Comparison of ENCODE assay signal across 19 mouse cellular contexts in genomic region chr1:150994612-150995011, GRCm38 (mm10). TPM values are rescaled to one million over a fixed set of nuclear protein-coding genes. Genes with fewer than 3 reads are reported as not detected.
DNase-seq lines count a peak whose midpoint lies in the region; ATAC-seq lines count a peak whose summit lies in the region.
"Had no signal": no experiment of that assay in that cellular context is flagged by ENCODE, and none has a peak within 500 bp of the region (broad histone marks: within the 10 kb centered on the region; RNA-seq: fewer than 3 reads in every experiment).

No protein-coding gene starts in this region.

- peaks cover 23% of the 10 kb centered on the region for H3K4me1 ChIP-seq in kidney, embryonic 14.5 days (ENCODE audit: control insufficient read depth, insufficient read depth, low read length)
- H3K4me1 ChIP-seq in limb, embryonic 11.5 days (ENCODE audit: control insufficient read depth, insufficient read depth, low read length) = peaks cover 11% of the 10 kb centered on the region; the same call in 1 of the 2 replicates
- H3K4me1 ChIP-seq in limb, embryonic 10.5 days = peaks cover 45% of the 10 kb centered on the region

- H3K9me3 ChIP-seq in kidney, embryonic 14.5 days (ENCODE audit: control insufficient read depth, low read length) = peaks cover 4% of the 10 kb centered on the region; the same call in 1 of the 2 replicates
- no peaks in the 10 kb centered on the region for H3K9me3 ChIP-seq in limb, embryonic 11.5 days (ENCODE audit: control insufficient read depth, low read length)
- H3K9me3 ChIP-seq in limb, embryonic 10.5 days (replicated peaks) = no peaks in the 10 kb centered on the region
- H3K9me3 ChIP-seq: hindbrain, embryonic 12.5 days had no signal

- H3K9ac ChIP-seq in kidney, embryonic 14.5 days (ENCODE audit: low read depth, low read length) = no peak overlapping the region
- H3K9ac ChIP-seq in limb, embryonic 11.5 days (ENCODE audit: low read length) = no peak overlapping the region
- H3K9ac ChIP-seq: forebrain, embryonic 13.5 days; forebrain, postnatal 0 days; hindbrain, embryonic 12.5 days had no signal

- 17% methylated on average over 2 of the region's 2 CpGs for WGBS in kidney, embryonic 14.5 days
- 6% methylated on average over 2 of the region's 2 CpGs for WGBS in limb, embryonic 11.5 days
- 20% methylated on average over 2 of the region's 2 CpGs for WGBS in limb, embryonic 10.5 days

- ATAC-seq in kidney, embryonic 14.5 days (ENCODE audit: low FRiP score, low TSS enrichment) = peak; percentile 61
- ATAC-seq in limb, embryonic 11.5 days (ENCODE audit: insufficient number of reproducible peaks, low FRiP score, low TSS enrichment, low read depth) = peak; percentile 52; the same call in 1 of the 2 replicates
- ATAC-seq: forebrain, embryonic 13.5 days; forebrain, postnatal 0 days; hindbrain, embryonic 16.5 days had no signal

- DNase-seq in kidney, postnatal 4 days = no peak
- peak; percentile 53 for DNase-seq in limb, embryonic 11.5 days (ENCODE audit: low spot score)
- no peak for DNase-seq in limb, embryonic 10.5 days (ENCODE audit: low spot score)
- peak; percentile 73 for DNase-seq in mesoderm, embryonic 11.5 days (ENCODE audit: low read depth, low spot score)
- DNase-seq in urinary bladder, adult 2 months (ENCODE audit: low spot score) = no peak
- DNase-seq: adrenal gland, adult 8-10 months; adrenal gland, postnatal 36 days; cerebellum, adult 2 months; cerebellum, postnatal 10 days; forebrain, postnatal 0 days; gastrocnemius, adult 2 months; gastrocnemius, postnatal 25 days; heart, postnatal 10 days; heart, postnatal 4 days had no signal

- H3K4me3 ChIP-seq in kidney, embryonic 14.5 days (ENCODE audit: low read length) = no peak overlapping the region
- no peak overlapping the region for H3K4me3 ChIP-seq in limb, embryonic 11.5 days (ENCODE audit: low read depth, low read length)
- H3K4me3 ChIP-seq in limb, embryonic 10.5 days = no peak overlapping the region
- H3K4me3 ChIP-seq: forebrain, embryonic 13.5 days; gastrocnemius, adult 2 months; hindbrain, embryonic 12.5 days had no signal

- peak overlapping the region; percentile 5; the same call in 1 of the 2 replicates for H3K27ac ChIP-seq in kidney, embryonic 14.5 days (ENCODE audit: low read depth, low read length)
- H3K27ac ChIP-seq in limb, embryonic 11.5 days (replicated peaks; ENCODE audit: low read depth, low read length) = no peak overlapping the region
- H3K27ac ChIP-seq in limb, embryonic 10.5 days = no peak overlapping the region
- H3K27ac ChIP-seq: forebrain, embryonic 13.5 days; gastrocnemius, adult 2 months; hindbrain, embryonic 12.5 days had no signal

- no peak overlapping the region for H3K4me2 ChIP-seq in kidney, embryonic 14.5 days (replicated peaks; ENCODE audit: low read depth, low read length)
- H3K4me2 ChIP-seq in limb, embryonic 11.5 days (ENCODE audit: low read depth, severe bottlenecking) = no peak overlapping the region
- H3K4me2 ChIP-seq: forebrain, embryonic 13.5 days; hindbrain, embryonic 12.5 days had no signal

- H3K36me3 ChIP-seq in kidney, embryonic 14.5 days (ENCODE audit: control insufficient read depth, insufficient read depth, low read length) = no peaks in the 10 kb centered on the region
- no peaks in the 10 kb centered on the region for H3K36me3 ChIP-seq in limb, embryonic 11.5 days (ENCODE audit: control insufficient read depth, insufficient read depth, low read length)
- H3K36me3 ChIP-seq in limb, embryonic 10.5 days = 0 out of 2 replicates have a peak, but pooled peaks cover 2% of the 10 kb centered on the region
- H3K36me3 ChIP-seq: embryonic facial prominence, embryonic 10.5 days; hindbrain, embryonic 12.5 days had no signal

- H3K27me3 ChIP-seq in kidney, embryonic 14.5 days (ENCODE audit: control insufficient read depth, insufficient read depth, low read length) = no peaks in the 10 kb centered on the region
- H3K27me3 ChIP-seq in limb, embryonic 11.5 days (ENCODE audit: control insufficient read depth, insufficient read depth, low read length) = no peaks in the 10 kb centered on the region
- H3K27me3 ChIP-seq in limb, embryonic 10.5 days (ENCODE audit: low read depth, poor library complexity, severe bottlenecking) = no peaks in the 10 kb centered on the region

RNA-seq across cellular contexts. Expression of gene Hmcn1, which starts 1.4 kb away (rescaled TPM):
- 34.0 and 40.2 TPM in 2 replicates for polyA plus RNA-seq in kidney, embryonic 14.5 days (2014; fragmentation: Nextera tagmentation; extraction: Ambion mirVana)
- 23.8 and 28.0 TPM in 2 replicates for polyA plus RNA-seq in limb, embryonic 11.5 days (2014; fragmentation: Nextera tagmentation; extraction: Ambion mirVana)
- 10.4 and 14.2 TPM in 2 replicates for polyA plus RNA-seq in limb, embryonic 10.5 days (2016; fragmentation: Nextera tagmentation; extraction: Ambion mirVana)
- polyA plus RNA-seq in urinary bladder, adult 2 months (2012; rRNA removed) = 10.2 and 11.1 TPM in 2 replicates

Comparison
In these comparisons a context has a peak if more than half of its experiments do, and no peak if none do; other contexts are left out.
1. DNase-seq: peak in limb, embryonic 11.5 days (single experiment) and mesoderm, embryonic 11.5 days (single experiment); none in kidney, postnatal 4 days (0 of 2), limb, embryonic 10.5 days (single experiment) and urinary bladder, adult 2 months (single experiment).